Mouse (Mus musculus) heart, postnatal 25 days (tissue): ENCODE measurements around the gene Tmed6. TPM values are rescaled to one million over a fixed set of nuclear protein-coding genes. Genes with fewer than 3 reads are reported as not detected.
"Not testable (repeated sequence)": the region's sequence is repeated elsewhere in the genome, so short reads cannot be mapped to it uniquely, and the experiment has no call there.

ENCODE experiments used
- DNase-seq: peaks from one replicate; pipeline ENCODE4 v3.0.0; 2022; ENCODE audit warnings: low spot score
- intact Hi-C: fragments of 180-260 bp; cut with DNase I; formaldehyde crosslinking; loops from one replicate; pipeline ENCODE4 v1.15.1; 2025
- total RNA-seq, 2 experiments: library from RNA; stranded (reverse); gene quantifications; 2 replicates each; pipeline ENCODE4 v1.2.3; 2021

The Tmed6 gene
- total RNA-seq, 2 experiments from 2014 or later = not detected

- peak; percentile 19 for DNase-seq
- intact Hi-C loops = no loop called here
Observed at GRCm38 (mm10) chr8:107076239-107076888, 10.9 kb upstream of the Tmed6 start.

DNA sequence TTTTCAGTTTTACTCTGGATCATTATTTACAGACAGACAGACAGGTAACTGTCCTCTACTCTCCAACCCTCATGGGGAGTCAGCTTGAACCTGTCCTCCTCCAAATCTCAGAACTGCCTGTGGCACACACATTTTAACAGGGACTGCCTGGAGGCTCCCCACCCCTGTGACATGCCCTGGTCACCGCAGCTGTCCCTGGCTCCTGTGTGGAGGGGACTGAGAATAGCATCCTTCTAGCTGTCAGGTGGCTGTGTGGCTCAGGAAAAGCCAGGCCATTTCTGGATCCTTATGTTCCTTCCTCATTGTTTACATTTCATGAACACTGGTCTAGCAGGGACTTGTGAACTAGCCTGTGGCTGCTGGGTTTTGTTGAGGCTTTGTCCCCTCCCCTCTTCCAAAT lies 8.7 kb upstream of the Tmed6 start:
- intact Hi-C loops = no loop called here
- no peak for DNase-seq

DNA sequence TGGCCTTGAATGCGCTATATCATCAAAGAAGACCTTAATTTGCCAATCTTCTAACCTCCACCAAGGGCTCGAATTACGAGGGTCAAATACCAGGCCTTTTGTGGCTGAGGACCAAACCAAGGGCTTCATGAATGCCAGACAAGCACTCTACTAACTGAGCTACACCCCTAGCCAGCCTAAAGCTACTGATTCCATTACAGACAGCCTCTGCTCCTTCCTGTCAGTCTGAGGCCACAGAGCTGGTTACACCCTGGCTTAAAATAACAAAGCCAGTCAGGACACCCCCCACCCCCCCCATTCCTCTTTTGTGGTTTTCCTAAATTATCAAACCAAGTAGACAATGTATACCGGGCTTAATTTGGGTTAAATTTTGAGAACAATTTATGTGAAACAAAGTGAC lies 8.3 kb upstream of the Tmed6 start:
- intact Hi-C loops = no loop called here
- DNase-seq = no peak

- intact Hi-C loops = no loop called here
- no peak for DNase-seq
Observed at GRCm38 (mm10) chr8:107062613-107063012, 2.8 kb downstream of the Tmed6 start.

- no peak for DNase-seq
- intact Hi-C loops = loop anchor here (2.0 kb wide), 1 partner anchor 26 kb away; the partner anchor contains the start of gene Vps4a
Observed at GRCm38 (mm10) chr8:107056973-107057369, 8.5 kb downstream of the Tmed6 start.

- intact Hi-C loops = loop anchor here (2.0 kb wide), 1 partner anchor 26 kb away; the partner anchor contains the start of gene Vps4a
- DNase-seq = peak; percentile 94
Observed at GRCm38 (mm10) chr8:107056076-107056972, 9.1 kb downstream of the Tmed6 start, which contains the start of the genes Cog8 and Nip7. Gene Cog8, minus strand, starts transcription at chr8:107056689. Gene Nip7, plus strand, starts transcription at chr8:107056877.

GRCm38 (mm10) chr8:107052046-107052445 lies 13.4 kb downstream of the Tmed6 start:
- DNase-seq = no peak
- intact Hi-C loops = no loop called here

DNA sequence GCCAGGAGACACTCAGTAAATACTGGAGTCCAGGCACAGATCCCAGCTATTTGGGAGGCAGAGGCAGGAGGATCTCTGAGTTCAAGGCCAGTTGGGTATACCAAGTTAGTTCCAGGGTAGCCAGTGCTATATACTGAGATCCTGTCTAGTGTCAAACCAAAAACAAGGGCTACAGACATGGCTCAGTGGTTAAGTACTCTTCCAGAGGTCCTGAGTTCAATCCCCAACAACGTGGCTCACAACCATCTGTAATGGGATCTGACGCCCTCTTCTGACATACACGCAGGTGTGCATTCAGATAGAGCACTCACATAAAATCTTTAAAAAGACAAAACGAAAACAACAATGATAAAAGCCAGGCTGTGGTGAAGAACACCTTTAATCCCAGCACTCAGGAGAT lies 16.0 kb downstream of the Tmed6 start:
- DNase-seq = no peak
- intact Hi-C loops = loop anchor here (2.0 kb wide), 1 partner anchor 19 kb away; the partner anchor contains the start of gene Vps4a

DNA sequence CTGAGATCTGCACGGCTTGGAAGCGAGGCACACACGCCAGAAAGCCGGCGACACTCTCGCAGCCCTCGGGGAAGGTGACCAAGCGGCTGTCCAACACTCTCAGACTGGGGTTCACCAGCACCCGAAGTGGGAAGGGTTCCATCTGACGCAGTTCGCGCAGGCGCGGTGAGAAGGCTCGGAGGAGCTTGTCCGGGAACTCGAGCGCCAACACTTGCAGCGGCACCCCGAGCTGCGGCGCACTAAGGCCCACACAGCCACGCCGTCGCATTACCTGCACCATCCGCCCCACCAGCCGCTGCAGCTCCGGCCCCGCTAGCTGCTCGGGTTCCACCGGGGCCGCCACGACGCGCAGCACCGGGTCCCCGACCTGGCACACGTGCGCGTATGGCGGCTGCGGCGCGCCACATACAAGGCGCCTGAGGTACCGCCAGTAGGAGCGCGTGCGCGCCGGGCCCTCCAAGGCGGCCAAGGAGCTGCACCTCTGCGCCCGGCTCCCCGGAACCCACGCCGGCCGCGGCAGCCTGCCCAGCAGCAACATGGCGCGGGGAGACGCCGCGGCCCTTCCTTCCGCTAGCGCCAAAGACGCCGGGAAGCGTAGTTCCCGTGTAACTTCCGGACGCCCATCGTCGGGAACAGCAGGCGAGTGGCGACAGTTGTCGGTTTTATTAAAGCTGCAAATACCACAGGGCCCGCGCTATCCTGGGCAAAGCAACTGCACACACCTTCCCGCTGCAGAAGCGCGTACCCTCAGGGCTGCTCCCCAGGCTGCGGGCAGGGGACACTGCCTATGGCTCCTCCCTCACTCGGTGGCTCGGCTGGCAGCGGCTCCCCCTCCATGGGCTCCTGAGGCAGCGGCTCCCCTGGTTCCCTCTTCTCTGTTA lies 17.1 kb downstream of the Tmed6 start, which contains the start of gene Pdf:
Pdf (minus strand) TSS at position 554 of the 881 bp plus-strand sequence.
- intact Hi-C loops = loop anchor here (2.0 kb wide), 1 partner anchor 18 kb away; the partner anchor contains the start of gene Vps4a
- DNase-seq = peak; percentile 70

GRCm38 (mm10) chr8:107046976-107047375 lies 18.5 kb downstream of the Tmed6 start:
- intact Hi-C loops = no loop called here
- no peak for DNase-seq

GRCm38 (mm10) chr8:107045478-107045877 lies 20.0 kb downstream of the Tmed6 start:
- intact Hi-C loops = no loop called here
- DNase-seq = no peak

DNA sequence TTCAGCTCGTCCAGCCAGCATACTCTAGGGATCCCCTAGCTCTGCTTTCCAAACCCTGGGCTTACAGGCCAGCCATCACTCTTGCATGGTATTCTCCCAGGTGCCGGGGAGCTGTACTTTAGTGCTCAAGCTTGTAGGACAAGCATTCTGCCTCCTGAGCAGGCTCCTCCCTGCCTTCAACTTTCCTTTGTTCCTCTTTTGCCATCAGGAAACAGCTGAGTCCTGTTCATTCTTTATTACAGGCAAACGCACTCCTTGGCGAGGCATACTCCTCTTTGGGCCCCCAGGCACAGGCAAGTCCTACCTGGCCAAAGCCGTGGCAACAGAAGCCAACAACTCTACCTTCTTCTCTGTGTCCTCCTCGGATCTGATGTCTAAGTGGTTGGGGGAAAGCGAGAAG lies 24.8 kb downstream of the Tmed6 start:
- intact Hi-C loops = no loop called here
- no peak for DNase-seq

DNA sequence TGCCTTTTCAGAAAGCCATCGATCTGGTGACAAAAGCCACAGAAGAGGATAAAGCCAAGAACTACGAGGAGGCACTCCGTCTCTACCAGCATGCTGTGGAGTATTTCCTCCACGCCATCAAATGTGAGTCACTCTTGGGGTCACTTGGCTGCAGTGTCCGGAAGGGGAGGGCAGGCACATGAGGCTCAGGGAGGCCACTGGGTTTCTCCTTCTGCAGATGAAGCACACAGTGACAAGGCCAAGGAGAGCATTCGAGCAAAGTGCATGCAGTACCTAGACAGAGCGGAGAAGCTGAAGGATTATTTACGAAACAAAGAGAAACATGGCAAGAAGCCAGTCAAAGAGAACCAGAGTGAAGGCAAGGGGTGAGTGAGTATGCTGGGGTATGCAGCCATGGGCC lies 28.8 kb downstream of the Tmed6 start:
- DNase-seq = no peak
- intact Hi-C loops = no loop called here

DNA sequence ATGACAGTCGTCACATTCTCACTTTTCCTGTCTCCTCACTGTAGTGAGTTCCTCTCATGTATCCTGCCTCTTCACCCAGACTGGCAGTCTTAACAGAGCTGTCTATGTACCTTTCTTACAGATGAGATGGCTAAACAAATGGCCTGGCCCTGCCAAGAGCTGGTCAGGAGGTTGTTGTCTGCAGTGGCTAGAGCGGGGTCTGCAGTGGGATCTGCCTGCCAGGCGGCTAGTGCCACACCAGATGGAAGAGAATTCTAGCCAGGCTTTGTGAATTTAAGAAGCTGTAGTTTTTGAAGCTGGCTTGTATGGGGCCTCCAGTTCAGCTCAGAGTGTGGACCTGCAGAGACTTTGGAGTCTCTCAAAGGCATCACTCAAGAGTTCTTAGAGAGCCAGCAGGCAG lies 29.8 kb downstream of the Tmed6 start:
- no peak for DNase-seq
- intact Hi-C loops = no loop called here

DNA sequence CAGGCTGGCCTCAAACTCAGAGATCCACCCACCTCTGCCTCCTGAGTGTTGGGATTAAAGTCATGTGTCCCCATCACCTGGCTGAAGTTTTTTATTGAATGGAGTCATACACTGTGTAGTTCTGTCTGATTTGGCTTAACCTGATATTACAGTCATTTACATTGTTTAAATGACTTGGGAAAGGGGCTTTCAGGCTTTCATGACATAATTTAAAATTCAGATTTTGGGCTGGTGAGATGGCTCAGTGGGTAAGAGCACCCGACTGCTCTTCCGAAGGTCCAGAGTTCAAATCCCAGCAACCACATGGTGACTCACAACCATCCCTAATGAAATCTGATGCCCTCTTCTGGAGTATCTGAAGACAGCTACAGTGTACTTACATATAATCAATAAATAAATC lies 31.8 kb downstream of the Tmed6 start:
- DNase-seq, intact Hi-C loops: not testable (repeated sequence)

- intact Hi-C loops = loop anchor here (1.0 to 2.0 kb wide), 3 partner anchors 13 to 25 kb away; partner anchors contain the start of genes Cog8, Nip7 and Pdf
- DNase-seq = no peak
Observed at GRCm38 (mm10) chr8:107031577-107032090, 33.8 kb downstream of the Tmed6 start.

DNA sequence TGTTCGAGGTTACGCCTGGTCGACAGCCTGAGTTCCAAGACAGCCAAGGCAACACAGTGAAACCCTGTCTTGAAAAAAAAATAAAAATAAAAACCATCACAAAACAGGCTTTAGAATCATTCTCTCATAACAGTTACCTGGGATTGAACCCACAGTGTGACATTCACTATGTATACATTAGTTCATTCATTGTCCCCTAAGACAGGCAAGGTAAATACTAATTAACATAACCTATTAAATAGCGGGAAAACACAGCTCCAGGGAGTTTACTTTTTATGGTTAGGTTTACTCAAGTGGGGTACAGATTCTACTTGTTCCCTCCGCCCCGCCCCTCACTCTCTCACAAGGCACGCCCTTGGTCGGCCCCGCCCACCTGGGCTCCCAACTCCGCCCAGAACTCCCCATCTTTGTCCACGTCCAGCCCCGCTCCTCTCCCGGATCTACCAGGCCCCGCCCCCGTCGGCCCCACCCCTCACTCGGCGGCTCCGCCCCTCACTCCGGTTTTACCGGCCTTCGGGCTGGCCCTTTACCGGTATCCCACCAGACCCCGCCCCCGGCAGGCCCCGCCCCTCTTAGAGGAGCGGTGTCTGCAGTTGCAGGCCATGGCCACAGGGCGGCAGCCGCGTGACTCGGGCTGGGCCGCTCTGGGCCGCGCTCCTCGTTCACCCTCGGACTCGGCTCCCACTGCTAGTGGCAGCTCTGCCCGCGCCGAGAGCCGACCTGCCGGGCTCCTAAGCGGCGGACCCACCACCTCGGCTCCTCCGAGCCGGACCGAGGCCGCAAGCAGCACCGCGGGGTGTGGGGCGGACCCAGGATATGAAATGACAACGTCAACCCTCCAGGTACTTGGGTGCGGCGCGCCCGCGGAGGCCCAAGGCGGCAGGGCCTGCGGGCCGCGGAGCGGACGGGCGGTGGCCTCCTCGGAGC lies 34.5 kb downstream of the Tmed6 start, which contains the start of gene Vps4a:
Vps4a (plus strand) TSS at position 573 of the 927 bp plus-strand sequence.
- DNase-seq = peak; percentile 91

DNA sequence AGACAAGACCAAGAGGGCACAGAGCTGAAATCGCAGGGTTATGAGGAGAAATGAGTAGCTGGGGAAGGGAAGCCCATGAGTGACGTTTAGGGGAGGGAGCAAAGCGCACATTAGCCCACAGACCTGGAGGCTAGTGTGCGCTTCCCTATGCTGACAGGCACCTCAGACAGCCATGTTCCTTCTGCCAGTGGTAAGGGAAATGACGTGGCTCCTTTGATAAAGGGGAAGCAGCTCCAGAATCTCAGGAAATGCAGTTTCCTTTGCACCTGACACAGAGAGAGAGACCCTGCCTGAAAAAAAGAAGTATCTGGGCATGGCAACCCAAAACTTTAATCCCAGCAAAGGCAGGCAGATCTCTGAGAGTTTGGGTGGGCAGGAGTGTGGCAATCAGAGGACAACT lies 35.4 kb downstream of the Tmed6 start:
- DNase-seq = no peak
- intact Hi-C loops = loop anchor here (2.0 kb wide), 2 partner anchors 19 to 27 kb away; partner anchors contain the start of genes Cog8, Nip7 and Pdf

More for the DNA sequence above, 34.5 kb downstream of the Tmed6 start, which contains the start of gene Vps4a:
- intact Hi-C loops = loop anchor here (2.0 kb wide), 2 partner anchors 18 to 26 kb away; partner anchors contain the start of genes Cog8, Nip7 and Pdf
